Mouse (Mus musculus) cerebellum, adult 2 months (tissue): Measurements from ENCODE around the gene Max.

ENCODE experiments used
- CTCF ChIP-seq: fragments of 200-500 bp; IDR thresholded peaks from 2 replicates; pipeline ENCODE4 v1.5.1; 2011; ENCODE audit warnings: low read depth, mild to moderate bottlenecking, control low read depth, low read length, moderate library complexity, borderline replicate concordance; ENCODE audit not compliant: insufficient read depth
- POLR2A ChIP-seq: fragments of 200-500 bp; IDR thresholded peaks from 2 replicates; pipeline ENCODE4 v1.6.1; 2011; ENCODE audit warnings: low read length, control low read depth, borderline replicate concordance; ENCODE audit not compliant: insufficient read depth

- TF ChIP-seq CTCF (no peak), POLR2A (no peak)
Observed at GRCm38 (mm10) chr12:77002551-77003228, 40.7 kb upstream of the Max start.
